Mouse (Mus musculus) E14TG2a.4 (cell line): ENCODE data around the gene Frmd4b.

Experiments
- CTCF ChIP-seq: conservative IDR thresholded peaks from 2 replicates; pipeline ENCODE4 v1.5.1; 2014; ENCODE audit warnings: low read length
- NANOG ChIP-seq: IDR thresholded peaks from 2 replicates; pipeline ENCODE4 v1.6.1; 2014; ENCODE audit warnings: borderline replicate concordance, low read length, mixed read lengths
- POU5F1 ChIP-seq: IDR thresholded peaks from 2 replicates; pipeline ENCODE4 v1.6.1; 2014; ENCODE audit warnings: low read length, borderline replicate concordance

- no peak for TF ChIP-seq CTCF
- TF ChIP-seq NANOG = no peak
- TF ChIP-seq POU5F1 = peak; percentile 74; the same call in 1 of the 2 replicates
These were observed 220.9 kb downstream of the Frmd4b start for GRCm38 (mm10) chr6:97396351-97396956.
